Mouse (Mus musculus) myocyte (in vitro differentiated cells): ENCODE data around the gene Naaladl2. TPM values are rescaled to one million over a fixed set of nuclear protein-coding genes. Genes with fewer than 3 reads are reported as not detected.

Source experiments
- H3K27me3 ChIP-seq: one replicate; pipeline ENCODE4 v1.6.1; 2011; ENCODE audit not compliant: control insufficient read depth, insufficient read depth, insufficient read length
- H3K36me3 ChIP-seq: one replicate; pipeline ENCODE4 v1.6.1; 2011; ENCODE audit not compliant: control insufficient read depth, insufficient read depth
- H3K4me2 ChIP-seq: one replicate; pipeline ENCODE4 v1.6.1; 2011; ENCODE audit warnings: low read depth, control low read depth
- H3K4me3 ChIP-seq: one replicate; pipeline ENCODE4 v1.5.1; 2011; ENCODE audit warnings: mild to moderate bottlenecking, control low read depth, moderate library complexity
- H3K79me2 ChIP-seq: one replicate; pipeline ENCODE4 v1.6.1; 2011; ENCODE audit not compliant: control insufficient read depth, insufficient read depth
- H3ac ChIP-seq: one replicate; pipeline ENCODE4 v1.6.1; 2011; ENCODE audit not compliant: control insufficient read depth, insufficient read length
- CEBPB ChIP-seq: IDR thresholded peaks from 2 replicates; pipeline ENCODE4 v1.6.1; 2011; ENCODE audit warnings: mild to moderate bottlenecking, moderate library complexity; ENCODE audit not compliant: poor library complexity, insufficient read depth, severe bottlenecking
- E2F4 ChIP-seq: IDR thresholded peaks from one replicate; pipeline ENCODE4 v1.6.1; 2011; ENCODE audit warnings: mild to moderate bottlenecking, control low read depth, moderate library complexity; ENCODE audit not compliant: insufficient read depth
- MAX ChIP-seq: IDR thresholded peaks from one replicate; pipeline ENCODE4 v1.6.1; 2011; ENCODE audit warnings: low read depth, mild to moderate bottlenecking, control low read depth
- MYOD1 ChIP-seq, 3 experiments: IDR thresholded peaks; one replicate each; pipeline ENCODE4 v1.6.1; 2011; ENCODE audit warnings: control low read depth in 2 of 3, low read depth in 2 of 3, mild to moderate bottlenecking in 2 of 3, moderate library complexity in 1 of 3; ENCODE audit not compliant: insufficient read length in 2 of 3, control insufficient read depth in 1 of 3
- MYOG ChIP-seq, 3 experiments: IDR thresholded peaks; one replicate each; pipeline ENCODE4 v1.6.1; 2011; ENCODE audit warnings: control low read depth in 2 of 3, low read depth in 2 of 3, mild to moderate bottlenecking in 2 of 3; ENCODE audit not compliant: insufficient read length in 2 of 3, control insufficient read depth in 1 of 3, insufficient read depth in 1 of 3
- POLR2A ChIP-seq: IDR thresholded peaks from one replicate; pipeline ENCODE4 v1.6.1; 2011; ENCODE audit warnings: low read depth, mild to moderate bottlenecking, control low read depth, moderate library complexity; ENCODE audit not compliant: insufficient read length
- POLR2AphosphoS2 ChIP-seq: IDR thresholded peaks from one replicate; pipeline ENCODE4 v1.6.1; 2011; ENCODE audit warnings: low read depth, control low read depth; ENCODE audit not compliant: insufficient read length
- REST ChIP-seq: IDR thresholded peaks from one replicate; pipeline ENCODE4 v1.6.1; 2011; ENCODE audit warnings: mild to moderate bottlenecking, control low read depth, moderate library complexity; ENCODE audit not compliant: insufficient read depth, insufficient read length
- SRF ChIP-seq: IDR thresholded peaks from one replicate; pipeline ENCODE4 v1.6.1; 2011; ENCODE audit warnings: low read depth; ENCODE audit not compliant: control insufficient read depth, insufficient read length
- TCF12 ChIP-seq: IDR thresholded peaks from one replicate; pipeline ENCODE4 v1.6.1; 2011; ENCODE audit warnings: mild to moderate bottlenecking, control low read depth; ENCODE audit not compliant: poor library complexity, insufficient read depth, severe bottlenecking
- TCF3 ChIP-seq: IDR thresholded peaks from one replicate; pipeline ENCODE4 v1.6.1; 2011; ENCODE audit warnings: low read depth, control low read depth; ENCODE audit not compliant: insufficient read length
- USF1 ChIP-seq: IDR thresholded peaks from one replicate; pipeline ENCODE4 v1.6.1; 2011; ENCODE audit warnings: low read depth, mild to moderate bottlenecking, control low read depth, moderate library complexity
- polyA plus RNA-seq: library from polyadenylated mRNA; unstranded; fragments of >200 nt; fragmentation: generic; extraction: Trizol; gene quantifications from one replicate; pipeline ENCODE4 v1.2.1, GENCODE M21; 2012; ENCODE audit warnings: missing spikeins

Gene Naaladl2
- polyA plus RNA-seq, 1 experiment: not detected

DNA sequence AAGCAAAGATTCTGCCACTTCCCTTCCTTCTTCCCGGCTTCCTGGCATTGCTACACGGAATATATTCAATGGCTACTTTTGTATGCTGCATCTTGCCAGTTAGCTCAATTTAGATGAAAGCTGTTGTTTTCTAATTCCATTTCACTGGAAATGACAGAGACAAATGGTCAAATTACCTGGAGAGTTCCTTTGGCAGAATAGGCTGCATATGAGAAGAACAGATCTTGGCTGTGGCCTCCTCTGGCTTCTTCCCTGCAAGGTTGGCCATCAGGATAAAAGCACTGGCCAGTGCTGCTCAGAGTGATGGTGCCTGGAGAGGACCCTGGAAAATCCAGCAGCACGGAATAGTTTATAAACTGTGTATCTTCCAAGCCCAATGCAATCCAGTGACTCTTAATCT lies 711.3 kb downstream of the Naaladl2 start:
- Histone ChIP-seq H3K27me3 (no peaks in the 10 kb centered on the region), H3K4me2 (no peak overlapping the region), H3K36me3 (no peaks in the 10 kb centered on the region), H3K79me2 (no peaks in the 10 kb centered on the region), H3ac (no peak overlapping the region), H3K4me3 (no peak overlapping the region)
- no peak for TF ChIP-seq SRF
- no peak for TF ChIP-seq POLR2A
- no peak for TF ChIP-seq CEBPB
- no peak for TF ChIP-seq MAX
- TF ChIP-seq MYOD1 (IDR thresholded peaks at IDR 0.05; ENCODE audit: control insufficient read depth in 1 of 3, insufficient read length in 2 of 3, low read depth in 2 of 3): no peak
- TF ChIP-seq MYOG (IDR thresholded peaks at IDR 0.05; ENCODE audit: control insufficient read depth in 1 of 3, insufficient read depth in 1 of 3, insufficient read length in 2 of 3, low read depth in 2 of 3): no peak
- TF ChIP-seq TCF12: no peak
- no peak for TF ChIP-seq TCF3
- TF ChIP-seq POLR2AphosphoS2: no peak
- no peak for TF ChIP-seq E2F4
- TF ChIP-seq REST: no peak
- no peak for TF ChIP-seq USF1

DNA sequence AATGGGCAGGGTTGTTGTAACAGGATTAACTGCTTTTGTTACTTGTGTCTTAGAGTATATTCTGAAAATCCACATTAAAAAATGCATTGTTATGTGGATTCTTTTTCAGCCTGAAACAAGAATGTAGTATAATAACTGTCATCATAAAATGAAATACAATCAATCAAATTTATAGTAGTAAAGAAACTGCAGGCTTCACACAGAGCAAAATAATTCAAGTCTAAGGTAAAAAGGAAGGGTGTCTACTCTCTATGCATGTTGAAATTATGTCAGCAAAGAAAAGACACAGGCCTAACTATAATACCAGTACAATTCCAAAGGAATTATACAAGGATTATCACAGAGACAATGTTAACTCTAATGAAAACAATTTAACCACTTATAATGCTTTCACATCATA lies 752.3 kb downstream of the Naaladl2 start:
- TF ChIP-seq MYOD1 (IDR thresholded peaks at IDR 0.05; ENCODE audit: control insufficient read depth in 1 of 3, insufficient read length in 2 of 3, low read depth in 2 of 3): no peak
- no peak for TF ChIP-seq MAX
- TF ChIP-seq TCF12: no peak
- no peak for TF ChIP-seq POLR2A
- no peak for TF ChIP-seq E2F4
- TF ChIP-seq USF1: no peak
- TF ChIP-seq MYOG (IDR thresholded peaks at IDR 0.05; ENCODE audit: control insufficient read depth in 1 of 3, insufficient read depth in 1 of 3, insufficient read length in 2 of 3, low read depth in 2 of 3): no peak
- no peak for TF ChIP-seq CEBPB
- TF ChIP-seq REST: no peak
- TF ChIP-seq SRF: no peak
- TF ChIP-seq TCF3: no peak
- no peak for TF ChIP-seq POLR2AphosphoS2
- Histone ChIP-seq H3K4me2 (no peak overlapping the region), H3K4me3 (no peak overlapping the region), H3K27me3 (no peaks in the 10 kb centered on the region), H3K79me2 (no peaks in the 10 kb centered on the region), H3K36me3 (no peaks in the 10 kb centered on the region), H3ac (no peak overlapping the region)

DNA sequence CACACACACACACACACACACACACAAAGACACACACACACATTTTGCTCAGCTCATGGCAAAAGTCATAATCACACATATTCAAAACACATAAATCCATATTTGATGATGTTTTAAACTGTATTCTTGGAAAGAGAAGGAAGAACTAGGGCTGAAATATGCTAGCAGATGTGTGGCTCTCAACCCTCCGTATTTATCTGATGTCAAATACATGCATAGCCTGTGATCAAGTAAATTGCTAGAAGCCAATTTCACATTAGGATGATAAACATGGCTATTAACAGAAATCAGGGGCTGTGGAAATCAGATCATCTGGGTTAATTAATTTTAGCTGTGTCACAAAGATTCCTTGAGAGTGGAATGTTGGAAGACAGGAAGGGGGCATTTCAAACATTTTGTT lies 752.8 kb downstream of the Naaladl2 start:
- Histone ChIP-seq H3ac (no peak overlapping the region), H3K27me3 (no peaks in the 10 kb centered on the region), H3K79me2 (no peaks in the 10 kb centered on the region), H3K4me3 (no peak overlapping the region), H3K36me3 (no peaks in the 10 kb centered on the region), H3K4me2 (no peak overlapping the region)
- TF ChIP-seq MYOD1 (IDR thresholded peaks at IDR 0.05; ENCODE audit: control insufficient read depth in 1 of 3, insufficient read length in 2 of 3, low read depth in 2 of 3) (no peak), USF1 (no peak), TCF3 (no peak), REST (no peak), POLR2AphosphoS2 (no peak), MAX (no peak), E2F4 (no peak), TCF12 (no peak), SRF (no peak), MYOG (IDR thresholded peaks at IDR 0.05; ENCODE audit: control insufficient read depth in 1 of 3, insufficient read depth in 1 of 3, insufficient read length in 2 of 3, low read depth in 2 of 3) (no peak), CEBPB (no peak), POLR2A (no peak)

DNA sequence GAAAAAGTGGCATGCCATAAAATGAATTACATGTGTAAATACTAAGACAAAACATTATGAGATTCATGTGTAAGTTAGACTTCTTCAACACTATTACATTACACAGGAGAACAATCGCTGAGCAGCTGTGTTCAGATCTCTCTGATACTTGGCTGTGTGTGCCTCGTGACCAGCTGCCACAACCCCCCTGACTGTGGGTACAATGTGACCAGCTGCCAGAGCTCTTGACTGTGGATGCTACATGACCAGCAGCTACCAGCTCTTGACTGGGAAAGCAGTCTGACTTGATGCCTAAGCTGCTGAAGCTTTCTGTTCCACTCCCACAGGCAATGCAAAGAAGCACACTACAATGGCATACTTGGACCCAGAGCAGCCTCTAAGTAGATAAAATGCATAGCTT lies 789.1 kb downstream of the Naaladl2 start:
- no peaks in the 10 kb centered on the region for H3K36me3 ChIP-seq
- no peak for TF ChIP-seq POLR2AphosphoS2
- no peak for TF ChIP-seq TCF12
- peak in 1 of 3 experiments; percentile 15 for TF ChIP-seq MYOD1 (IDR thresholded peaks at IDR 0.05; ENCODE audit: control insufficient read depth in 1 of 3, insufficient read length in 2 of 3, low read depth in 2 of 3)
- no peak for TF ChIP-seq MAX
- TF ChIP-seq POLR2A: no peak
- no peak for TF ChIP-seq SRF
- TF ChIP-seq MYOG (IDR thresholded peaks at IDR 0.05; ENCODE audit: control insufficient read depth in 1 of 3, insufficient read depth in 1 of 3, insufficient read length in 2 of 3, low read depth in 2 of 3): no peak
- no peak for TF ChIP-seq CEBPB
- TF ChIP-seq TCF3: no peak
- no peak overlapping the region for H3K4me3 ChIP-seq
- H3K79me2 ChIP-seq: no peaks in the 10 kb centered on the region
- no peak overlapping the region for H3ac ChIP-seq
- H3K4me2 ChIP-seq: no peak overlapping the region
- H3K27me3 ChIP-seq: no peaks in the 10 kb centered on the region
